Mouse (Mus musculus) layer of hippocampus, adult 9-10 months (tissue): ENCODE data around the gene Gins1.
"Not testable (repeated sequence)": the region's sequence is repeated elsewhere in the genome, so short reads cannot be mapped to it uniquely, and the experiment has no call there.

Source experiments
- DNase-seq: peaks from one replicate; pipeline ENCODE4 v3.0.0; 2022; ENCODE audit warnings: low spot score

Gene Gins1

GRCm38 (mm10) chr2:150904936-150905450 lies at the start of gene Gins1:
Gins1 (plus strand) TSS chr2:150905400.
- DNase-seq: no peak

GRCm38 (mm10) chr2:150858724-150859487 lies 46.3 kb upstream of the Gins1 start:
- DNase-seq: no peak

GRCm38 (mm10) chr2:150859709-150860470 lies 45.3 kb upstream of the Gins1 start:
- DNase-seq: no peak

- no peak for DNase-seq
These were observed 44.1 kb upstream of the Gins1 start for GRCm38 (mm10) chr2:150861128-150861527.

- DNase-seq: no peak
These were observed 38.2 kb upstream of the Gins1 start for GRCm38 (mm10) chr2:150867021-150867420.

- DNase-seq: no peak
These were observed 35.8 kb upstream of the Gins1 start for GRCm38 (mm10) chr2:150869446-150869845.

- no peak for DNase-seq
These were observed 30.7 kb upstream of the Gins1 start for GRCm38 (mm10) chr2:150874508-150874907.

GRCm38 (mm10) chr2:150875226-150875625 lies 30.0 kb upstream of the Gins1 start:
- no peak for DNase-seq

GRCm38 (mm10) chr2:150877561-150877960 lies 27.6 kb upstream of the Gins1 start:
- no peak for DNase-seq

- DNase-seq: no peak
These were observed 21.0 kb upstream of the Gins1 start for GRCm38 (mm10) chr2:150884075-150884778.

- DNase-seq: no peak
These were observed 20.5 kb upstream of the Gins1 start for GRCm38 (mm10) chr2:150884779-150885110.

GRCm38 (mm10) chr2:150885814-150886213 lies 19.4 kb upstream of the Gins1 start:
- DNase-seq: no peak

GRCm38 (mm10) chr2:150886315-150886714 lies 18.9 kb upstream of the Gins1 start:
- no peak for DNase-seq

- no peak for DNase-seq
These were observed 17.8 kb upstream of the Gins1 start for GRCm38 (mm10) chr2:150887370-150887769.

GRCm38 (mm10) chr2:150894617-150895267 lies 10.5 kb upstream of the Gins1 start:
- DNase-seq: no peak

- no peak for DNase-seq
These were observed 9.4 kb upstream of the Gins1 start for GRCm38 (mm10) chr2:150895691-150896252.

- DNase-seq: no peak
These were observed 4.9 kb upstream of the Gins1 start for GRCm38 (mm10) chr2:150900341-150900740.

GRCm38 (mm10) chr2:150902347-150902746 lies 2.9 kb upstream of the Gins1 start:
- DNase-seq: no peak

GRCm38 (mm10) chr2:150904272-150904935 lies 796 bp upstream of the Gins1 start, which contains the start of gene Abhd12:
Abhd12 (minus strand) TSS chr2:150904741.
- DNase-seq: peak; percentile 83

- not testable (repeated sequence) for DNase-seq
These were observed 3.7 kb downstream of the Gins1 start for GRCm38 (mm10) chr2:150908881-150909280.

GRCm38 (mm10) chr2:150909429-150910039 lies 4.3 kb downstream of the Gins1 start:
- DNase-seq: peak; percentile 80
